Mouse (Mus musculus): Measurements from ENCODE around the gene Phf10.
A peak's percentile ranks its signal among the peaks of the same experiment; 100 is the strongest.
"Not testable (repeated sequence)": the region's sequence is repeated elsewhere in the genome, so short reads cannot be mapped to it uniquely, and the experiment has no call there.

Phf10 gene

GRCm38 (mm10) chr17:14960951-14961556 lies at the start of gene Phf10:
Gene Phf10 (minus strand): TSS chr17:14961273.
- DNase-seq (ENCODE audit: low read depth, low spot score): peak; percentile 58

DNA sequence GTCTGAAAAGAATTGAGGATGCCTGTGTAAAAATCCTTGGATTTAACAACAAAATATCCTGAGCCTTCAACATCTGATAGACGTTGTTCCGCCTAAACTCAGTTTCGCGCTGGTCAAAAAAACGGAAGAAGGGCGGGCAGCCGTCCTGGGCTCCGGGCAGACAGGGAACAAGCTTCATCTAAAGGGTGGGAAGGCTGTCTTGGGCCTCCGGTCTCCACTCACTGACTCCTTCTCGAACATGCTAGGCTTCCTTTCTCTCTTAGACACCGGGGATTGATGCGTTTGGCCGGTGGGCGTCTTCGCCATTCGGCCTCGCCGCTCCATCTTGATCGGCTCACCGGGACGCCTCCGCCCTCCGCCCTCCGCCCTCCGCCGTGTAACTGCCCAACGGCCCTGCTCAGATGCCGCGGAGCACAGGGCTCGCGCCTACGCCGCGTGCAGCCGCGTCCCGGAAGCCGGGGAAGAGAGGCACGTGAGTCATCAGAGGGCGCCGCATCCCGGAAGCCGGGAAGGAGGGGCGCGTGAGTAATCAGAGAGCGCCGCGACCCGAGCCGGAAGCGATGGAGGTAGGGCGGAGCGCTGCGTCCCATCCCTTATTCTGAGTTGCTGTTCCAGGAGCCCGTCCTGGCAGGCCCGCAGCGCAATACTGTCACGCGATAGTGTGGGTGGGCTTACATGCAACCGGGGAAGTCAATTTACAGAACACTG lies 48.8 kb upstream of the Phf10 start, which contains the start of gene Gm3435:
TSS of gene Gm3435 (plus strand) at position 471 of the 708 bp plus-strand sequence.
- not testable (repeated sequence) for DNase-seq (ENCODE audit: low read depth, low spot score)

DNA sequence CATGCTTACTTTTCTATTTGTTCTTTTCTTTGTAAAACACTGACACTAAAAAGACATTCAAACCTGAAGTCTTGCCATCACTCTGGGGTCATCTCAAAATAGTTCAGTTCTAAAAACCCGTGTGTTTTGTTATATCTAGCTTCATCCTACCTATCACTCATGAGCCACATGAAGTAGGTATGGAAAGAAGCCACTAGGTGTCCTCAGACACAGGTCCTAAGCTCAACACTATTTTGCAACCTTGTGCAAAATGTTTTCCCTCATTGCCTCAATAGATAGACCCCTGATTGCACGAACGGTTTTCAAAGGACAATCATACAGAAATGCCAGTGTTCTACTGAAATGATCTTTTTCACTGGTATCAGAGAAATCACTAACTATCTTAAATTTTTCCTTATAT lies 48.0 kb upstream of the Phf10 start:
- DNase-seq (ENCODE audit: low read depth, low spot score): not testable (repeated sequence)

- DNase-seq (ENCODE audit: low read depth, low spot score): not testable (repeated sequence)
Observed at GRCm38 (mm10) chr17:15000047-15000446, 39.0 kb upstream of the Phf10 start.

DNA sequence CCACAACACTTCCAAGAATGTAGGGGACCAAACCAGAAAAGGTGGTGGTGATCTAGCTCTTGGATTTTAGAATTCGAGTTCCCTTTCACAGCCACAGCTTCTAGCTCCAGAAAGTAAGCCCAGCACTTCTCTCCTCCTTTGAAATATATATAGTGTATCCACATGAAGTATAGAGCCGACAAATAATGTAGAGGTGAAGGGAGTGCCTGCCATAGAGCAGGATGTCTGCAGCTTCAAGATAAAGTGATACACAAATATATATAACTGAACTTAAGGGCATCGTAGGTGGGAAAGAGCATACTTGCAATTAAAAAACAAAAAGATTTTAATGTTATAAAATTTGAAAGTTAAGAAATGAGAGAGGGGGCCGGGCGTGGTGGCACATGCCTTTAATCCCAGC lies 33.1 kb upstream of the Phf10 start:
- not testable (repeated sequence) for DNase-seq (ENCODE audit: low read depth, low spot score)

DNA sequence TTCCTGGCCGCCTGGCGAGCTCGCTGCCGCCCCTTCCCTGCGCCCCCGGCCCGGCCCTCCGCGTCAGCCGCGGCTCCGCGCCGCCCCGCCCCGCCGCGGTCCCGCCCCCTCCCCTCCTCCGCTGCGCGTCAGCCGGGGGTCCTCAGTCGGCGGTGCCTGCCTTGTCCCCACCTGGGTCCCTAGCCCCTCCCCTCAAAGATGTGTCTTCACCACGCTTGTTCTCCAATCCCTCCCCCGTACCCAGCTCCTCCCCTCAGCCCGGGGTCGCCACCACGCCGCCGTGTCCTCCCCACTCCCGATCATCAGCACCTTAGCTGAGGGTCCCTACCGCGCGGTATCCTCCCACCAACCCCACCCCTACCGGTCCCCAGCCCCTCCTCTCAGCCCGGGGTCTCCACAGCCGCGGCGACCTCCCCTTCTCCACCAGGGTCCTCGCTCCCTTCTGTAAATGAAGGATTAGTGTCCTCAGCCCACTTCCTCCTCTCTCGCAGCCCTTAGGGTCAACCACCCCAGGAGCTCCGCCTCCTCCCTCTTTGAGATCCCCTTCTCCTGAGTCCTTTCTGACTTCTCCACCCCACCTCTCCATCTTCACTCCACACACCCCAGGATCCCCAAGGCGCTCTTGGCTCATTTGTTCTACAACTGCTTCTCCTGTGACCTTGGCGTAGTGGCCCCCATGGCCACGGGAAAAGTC lies 32.2 kb upstream of the Phf10 start:
- DNase-seq (ENCODE audit: low read depth, low spot score): not testable (repeated sequence)

- not testable (repeated sequence) for DNase-seq (ENCODE audit: low read depth, low spot score)
Observed at GRCm38 (mm10) chr17:14992522-14993138, 31.6 kb upstream of the Phf10 start.

GRCm38 (mm10) chr17:14990116-14990702 lies 29.1 kb upstream of the Phf10 start:
- DNase-seq (ENCODE audit: low read depth, low spot score): not testable (repeated sequence)

DNA sequence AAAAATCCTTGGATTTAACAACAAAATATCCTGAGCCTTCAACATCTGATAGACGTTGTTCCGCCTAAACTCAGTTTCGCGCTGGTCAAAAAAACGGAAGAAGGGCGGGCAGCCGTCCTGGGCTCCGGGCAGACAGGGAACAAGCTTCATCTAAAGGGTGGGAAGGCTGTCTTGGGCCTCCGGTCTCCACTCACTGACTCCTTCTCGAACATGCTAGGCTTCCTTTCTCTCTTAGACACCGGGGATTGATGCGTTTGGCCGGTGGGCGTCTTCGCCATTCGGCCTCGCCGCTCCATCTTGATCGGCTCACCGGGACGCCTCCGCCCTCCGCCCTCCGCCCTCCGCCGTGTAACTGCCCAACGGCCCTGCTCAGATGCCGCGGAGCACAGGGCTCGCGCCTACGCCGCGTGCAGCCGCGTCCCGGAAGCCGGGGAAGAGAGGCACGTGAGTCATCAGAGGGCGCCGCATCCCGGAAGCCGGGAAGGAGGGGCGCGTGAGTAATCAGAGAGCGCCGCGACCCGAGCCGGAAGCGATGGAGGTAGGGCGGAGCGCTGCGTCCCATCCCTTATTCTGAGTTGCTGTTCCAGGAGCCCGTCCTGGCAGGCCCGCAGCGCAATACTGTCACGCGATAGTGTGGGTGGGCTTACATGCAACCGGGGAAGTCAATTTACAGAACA lies 17.4 kb upstream of the Phf10 start, which contains the start of the genes 9030025P20Rik and Gm3417:
TSS of gene 9030025P20Rik (plus strand) at position 107 of the 677 bp plus-strand sequence.
TSS of gene Gm3417 (minus strand) at position 429 of the 677 bp plus-strand sequence.
- not testable (repeated sequence) for DNase-seq (ENCODE audit: low read depth, low spot score)

- not testable (repeated sequence) for DNase-seq (ENCODE audit: low read depth, low spot score)
Observed at GRCm38 (mm10) chr17:14977718-14978361, 16.8 kb upstream of the Phf10 start.

GRCm38 (mm10) chr17:14968373-14968913 lies 7.4 kb upstream of the Phf10 start:
- not testable (repeated sequence) for DNase-seq (ENCODE audit: low read depth, low spot score)

- DNase-seq (ENCODE audit: low read depth, low spot score): not testable (repeated sequence)
Observed at GRCm38 (mm10) chr17:14961557-14962154, 583 bp upstream of the Phf10 start.

GRCm38 (mm10) chr17:14960520-14960919 lies 553 bp downstream of the Phf10 start:
- DNase-seq (ENCODE audit: low read depth, low spot score): peak; percentile 31

DNA sequence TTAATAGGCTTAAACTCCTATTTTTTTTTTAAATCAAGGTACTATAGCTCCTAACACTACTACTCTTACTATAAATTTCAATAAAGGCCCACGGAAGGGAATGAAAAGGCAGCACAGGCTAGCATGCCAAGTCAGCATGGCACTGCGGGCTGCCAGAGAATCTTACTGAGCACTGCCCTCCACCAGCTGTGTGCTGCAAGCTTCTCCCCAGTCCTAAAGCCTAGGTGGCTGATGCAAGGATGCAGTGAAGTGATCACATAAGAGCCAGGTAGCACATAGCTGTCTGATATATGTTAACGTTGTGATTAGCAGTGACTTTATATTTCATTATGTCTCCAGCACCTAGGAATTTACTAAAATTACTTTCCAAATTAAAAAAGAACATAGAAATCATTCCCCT lies 1.1 kb downstream of the Phf10 start:
- no peak for DNase-seq (ENCODE audit: low read depth, low spot score)

DNA sequence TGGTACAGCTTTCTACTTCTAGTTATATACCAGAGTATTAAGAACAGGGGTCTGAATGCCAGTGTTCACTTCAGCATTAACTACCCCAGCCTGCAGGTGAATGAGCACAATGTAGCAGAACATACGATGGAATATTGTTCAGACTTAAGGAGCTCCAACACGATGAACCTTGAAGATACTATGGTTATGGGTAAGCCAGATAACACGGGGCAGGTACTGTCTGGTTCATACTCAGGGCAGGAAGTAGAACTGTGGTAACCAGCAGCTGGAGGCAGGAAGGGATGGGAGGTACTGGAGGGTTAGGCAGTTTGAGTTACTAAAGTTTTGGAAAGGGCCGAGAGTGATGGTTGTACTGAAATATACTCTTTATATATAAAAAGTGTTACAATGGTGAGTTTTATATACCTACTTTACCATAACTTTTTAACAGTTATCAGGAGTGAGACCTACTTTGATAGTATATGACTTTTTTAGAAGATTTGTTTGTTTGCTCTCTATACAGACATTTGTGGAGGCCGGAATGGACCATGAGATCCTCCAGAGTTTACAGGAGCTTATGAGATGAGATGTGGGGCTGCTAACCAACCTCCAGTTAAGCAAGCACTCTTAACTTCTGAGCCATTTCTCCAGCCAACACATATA lies 2.3 kb downstream of the Phf10 start:
- DNase-seq (ENCODE audit: low read depth, low spot score): no peak

DNA sequence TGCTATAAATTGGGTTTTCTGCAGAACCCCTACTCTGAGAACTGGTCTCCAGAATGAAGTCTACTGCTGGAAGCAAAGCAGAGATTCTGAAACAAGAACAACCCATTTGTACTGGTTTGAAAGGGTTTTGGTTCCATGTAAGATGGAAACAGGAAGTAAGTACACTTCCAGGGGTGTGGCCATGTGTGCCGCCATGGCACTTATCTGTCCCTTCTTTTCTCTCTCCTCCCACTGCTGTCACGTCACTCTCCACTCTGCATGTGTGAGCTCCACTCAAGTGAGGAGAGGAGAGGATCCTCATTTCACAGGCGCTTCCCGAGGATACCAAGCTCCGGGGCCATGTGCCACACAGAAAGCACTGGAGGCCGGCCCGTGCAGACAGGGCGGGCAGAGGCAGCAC lies 7.6 kb downstream of the Phf10 start:
- DNase-seq (ENCODE audit: low read depth, low spot score): no peak

GRCm38 (mm10) chr17:14949161-14949827 lies 11.8 kb downstream of the Phf10 start:
- DNase-seq (ENCODE audit: low read depth, low spot score): no peak

- DNase-seq (ENCODE audit: low read depth, low spot score): no peak
Observed at GRCm38 (mm10) chr17:14944551-14944950, 16.5 kb downstream of the Phf10 start.

GRCm38 (mm10) chr17:14943729-14944059 lies 17.4 kb downstream of the Phf10 start:
- DNase-seq (ENCODE audit: low read depth, low spot score): no peak

Data from CD4-positive helper T cell, adult 2 months (primary cell).